Mouse (Mus musculus): Measurements from ENCODE around the gene Adam12. TPM values are rescaled to one million over a fixed set of nuclear protein-coding genes. Genes with fewer than 3 reads are reported as not detected.

Gene Adam12
- polyA plus RNA-seq, 1 experiment from 2014 or later: 1.0 TPM

DNA sequence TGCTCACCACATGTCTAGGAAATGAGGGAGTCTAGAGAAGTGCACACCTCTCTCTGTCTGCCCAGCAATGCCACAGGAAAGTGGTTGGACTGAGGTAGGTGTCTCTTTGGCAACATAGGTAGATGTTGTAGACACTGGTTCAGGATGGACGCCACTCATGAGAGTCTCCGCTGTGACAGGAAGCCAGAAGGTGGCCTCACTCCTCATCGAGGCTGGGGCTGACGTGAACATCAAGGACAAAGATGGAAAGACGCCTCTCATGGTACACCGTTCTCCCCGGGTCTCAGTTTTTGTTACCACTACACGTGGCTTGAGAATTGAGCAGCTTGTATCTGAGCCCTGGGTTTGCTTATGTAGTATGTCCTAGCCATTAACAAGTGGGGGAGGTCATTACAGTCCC, 352.2 kb downstream of the Adam12 start:
- no peak overlapping the region for H3K9ac ChIP-seq (ENCODE audit: low read depth, low read length)
- no peaks in the 10 kb centered on the region; the same call in 1 of the 2 replicates for H3K36me3 ChIP-seq (ENCODE audit: control insufficient read depth, insufficient read depth)
- H3K9me3 ChIP-seq (ENCODE audit: control insufficient read depth): no peaks in the 10 kb centered on the region
- H3K27ac ChIP-seq (ENCODE audit: low read depth, low read length): no peak overlapping the region
- WGBS: 93% methylated on average over 8 of the region's 8 CpGs
- no peak overlapping the region for H3K4me2 ChIP-seq (replicated peaks; ENCODE audit: low read depth)
- H3K4me3 ChIP-seq (ENCODE audit: low read depth, low read length): no peak overlapping the region
- H3K27me3 ChIP-seq (replicated peaks; ENCODE audit: control insufficient read depth, insufficient read depth, low read length): no peaks in the 10 kb centered on the region
- H3K4me1 ChIP-seq (replicated peaks; ENCODE audit: control insufficient read depth, insufficient read depth, low read length): no peaks in the 10 kb centered on the region
- no peak for ATAC-seq
- TF ChIP-seq CTCF (IDR thresholded peaks at IDR 0.05; ENCODE audit: low read depth): no peak

DNA sequence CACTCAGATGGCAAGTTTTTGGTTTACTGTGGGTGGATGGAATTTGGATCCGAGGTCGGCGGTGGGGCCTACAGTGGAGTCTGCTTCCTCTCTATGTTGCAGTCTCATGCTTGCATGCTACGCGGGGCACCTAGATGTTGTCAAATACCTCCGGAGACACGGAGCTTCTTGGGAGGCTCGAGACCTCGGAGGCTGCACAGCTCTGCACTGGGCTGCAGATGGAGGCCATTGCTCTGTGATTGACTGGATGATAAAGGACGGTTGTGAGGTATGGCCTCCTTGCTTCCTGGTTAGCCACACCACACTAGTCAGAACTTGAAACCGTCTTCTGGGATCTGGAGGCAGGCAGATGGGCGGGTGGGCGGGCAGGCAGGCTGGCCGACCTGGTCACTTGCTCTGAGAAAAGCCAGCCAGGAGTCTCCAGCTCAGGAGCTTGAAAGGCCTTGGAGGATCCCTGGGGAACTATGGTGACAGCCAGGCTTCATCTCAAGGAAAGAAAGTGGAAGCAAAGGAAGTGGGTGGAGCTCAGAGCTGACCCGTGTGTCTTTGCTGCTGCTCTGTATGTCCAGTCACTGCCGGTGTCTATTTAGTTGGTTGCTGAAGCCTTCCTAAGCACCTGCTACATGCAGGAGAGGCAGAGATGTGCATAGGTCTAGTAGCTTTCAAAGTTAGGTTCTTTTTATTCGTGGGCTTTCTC, 355.2 kb downstream of the Adam12 start:
- Histone ChIP-seq H3K9ac (ENCODE audit: low read depth, low read length) (no peak overlapping the region), H3K9me3 (ENCODE audit: control insufficient read depth) (no peaks in the 10 kb centered on the region), H3K36me3 (ENCODE audit: control insufficient read depth, insufficient read depth) (no peaks in the 10 kb centered on the region; the same call in 1 of the 2 replicates), H3K27ac (ENCODE audit: low read depth, low read length) (no peak overlapping the region), H3K4me3 (ENCODE audit: low read depth, low read length) (no peak overlapping the region), H3K4me2 (replicated peaks; ENCODE audit: low read depth) (no peak overlapping the region), H3K4me1 (replicated peaks; ENCODE audit: control insufficient read depth, insufficient read depth, low read length) (no peaks in the 10 kb centered on the region), H3K27me3 (replicated peaks; ENCODE audit: control insufficient read depth, insufficient read depth, low read length) (no peaks in the 10 kb centered on the region)
- TF ChIP-seq CTCF (IDR thresholded peaks at IDR 0.05; ENCODE audit: low read depth): no peak
- WGBS: 76% methylated on average over 17 of the region's 17 CpGs
- ATAC-seq: no peak

DNA sequence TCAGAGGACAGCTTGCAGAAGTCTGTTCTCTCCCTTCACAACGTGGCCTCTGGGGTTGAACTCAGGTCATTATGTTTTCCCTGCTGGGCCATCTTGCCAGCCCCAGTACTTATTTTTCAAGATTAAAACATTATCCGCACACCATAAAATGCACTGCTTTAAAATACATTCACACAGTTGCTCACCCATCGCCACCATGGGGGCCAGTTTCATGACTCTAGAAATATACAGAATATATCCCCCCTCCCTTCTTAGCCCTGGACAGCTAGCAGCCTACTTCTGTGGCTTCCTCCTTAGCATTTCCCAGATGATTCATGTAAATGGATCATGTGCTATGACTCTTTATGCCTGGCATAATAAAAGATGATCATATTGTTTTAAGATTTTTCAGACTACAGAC, 355.8 kb downstream of the Adam12 start:
- Histone ChIP-seq H3K27ac (ENCODE audit: low read depth, low read length) (no peak overlapping the region), H3K9ac (ENCODE audit: low read depth, low read length) (no peak overlapping the region), H3K4me1 (replicated peaks; ENCODE audit: control insufficient read depth, insufficient read depth, low read length) (no peaks in the 10 kb centered on the region), H3K9me3 (ENCODE audit: control insufficient read depth) (no peaks in the 10 kb centered on the region), H3K4me3 (ENCODE audit: low read depth, low read length) (no peak overlapping the region), H3K27me3 (replicated peaks; ENCODE audit: control insufficient read depth, insufficient read depth, low read length) (no peaks in the 10 kb centered on the region), H3K4me2 (replicated peaks; ENCODE audit: low read depth) (no peak overlapping the region), H3K36me3 (ENCODE audit: control insufficient read depth, insufficient read depth) (no peaks in the 10 kb centered on the region)
- ATAC-seq: no peak
- TF ChIP-seq CTCF (IDR thresholded peaks at IDR 0.05; ENCODE audit: low read depth): no peak
- 77% methylated on average over 3 of the region's 3 CpGs for WGBS

DNA sequence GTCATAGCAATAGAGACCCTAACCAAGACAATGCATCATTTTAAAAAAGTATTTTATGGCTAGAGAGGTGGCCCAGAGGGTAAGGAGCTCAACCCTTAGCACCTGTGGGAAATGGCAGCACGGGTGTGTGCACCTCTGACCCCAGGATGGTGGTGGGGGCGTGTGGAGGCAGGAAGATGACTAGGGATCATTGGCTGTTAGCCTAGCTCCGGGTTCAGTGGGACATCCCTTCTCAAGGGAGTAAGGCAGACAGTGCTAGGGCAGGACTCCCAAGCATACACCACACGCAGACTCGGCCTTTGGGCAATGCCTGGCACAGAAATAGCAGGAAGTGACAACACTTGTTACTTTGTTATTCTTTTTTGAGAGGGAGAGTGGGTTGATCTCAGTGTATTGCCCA, 359.2 kb downstream of the Adam12 start:
- no peaks in the 10 kb centered on the region for H3K27me3 ChIP-seq (replicated peaks; ENCODE audit: control insufficient read depth, insufficient read depth, low read length)

DNA sequence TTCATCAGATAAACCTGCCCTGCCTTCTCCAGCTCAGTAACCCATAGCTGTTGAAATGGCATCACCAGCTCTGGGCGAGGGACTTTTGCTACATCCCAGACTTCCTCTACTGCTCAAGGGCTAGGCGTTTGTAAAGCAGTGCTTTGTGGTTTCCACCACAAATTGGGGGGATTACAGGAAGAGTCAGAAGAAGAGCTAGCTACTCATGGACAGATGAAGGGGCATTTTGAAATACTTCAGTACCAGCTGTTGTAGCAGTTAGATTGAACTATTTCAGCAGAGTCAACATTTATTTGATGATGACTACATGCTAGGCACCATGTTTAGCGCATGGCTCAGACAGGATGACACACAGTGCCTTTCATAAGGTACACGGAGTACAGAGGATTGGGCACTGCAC, 361.7 kb downstream of the Adam12 start:
- no peaks in the 10 kb centered on the region for H3K4me1 ChIP-seq (replicated peaks; ENCODE audit: control insufficient read depth, insufficient read depth, low read length)
- no peaks in the 10 kb centered on the region for H3K9me3 ChIP-seq (ENCODE audit: control insufficient read depth)
- H3K27ac ChIP-seq (ENCODE audit: low read depth, low read length): no peak overlapping the region
- no peak for TF ChIP-seq CTCF (IDR thresholded peaks at IDR 0.05; ENCODE audit: low read depth)
- H3K27me3 ChIP-seq (replicated peaks; ENCODE audit: control insufficient read depth, insufficient read depth, low read length): no peaks in the 10 kb centered on the region
- H3K4me3 ChIP-seq (ENCODE audit: low read depth, low read length): no peak overlapping the region
- ATAC-seq: no peak
- H3K36me3 ChIP-seq (ENCODE audit: control insufficient read depth, insufficient read depth): no peaks in the 10 kb centered on the region
- no peak overlapping the region for H3K9ac ChIP-seq (ENCODE audit: low read depth, low read length)
- 89% methylated on average over 4 of the region's 4 CpGs for WGBS
- H3K4me2 ChIP-seq (replicated peaks; ENCODE audit: low read depth): no peak overlapping the region

More for the DNA sequence above, 359.2 kb downstream of the Adam12 start:
- no peak overlapping the region for H3K27ac ChIP-seq (ENCODE audit: low read depth, low read length)
- H3K4me2 ChIP-seq (replicated peaks; ENCODE audit: low read depth): no peak overlapping the region
- H3K9ac ChIP-seq (ENCODE audit: low read depth, low read length): no peak overlapping the region
- TF ChIP-seq CTCF (IDR thresholded peaks at IDR 0.05; ENCODE audit: low read depth): no peak
- 80% methylated on average over 5 of the region's 5 CpGs for WGBS
- no peaks in the 10 kb centered on the region for H3K4me1 ChIP-seq (replicated peaks; ENCODE audit: control insufficient read depth, insufficient read depth, low read length)
- no peaks in the 10 kb centered on the region for H3K36me3 ChIP-seq (ENCODE audit: control insufficient read depth, insufficient read depth)
- H3K4me3 ChIP-seq (ENCODE audit: low read depth, low read length): no peak overlapping the region
- no peaks in the 10 kb centered on the region for H3K9me3 ChIP-seq (ENCODE audit: control insufficient read depth)
- ATAC-seq: no peak

DNA sequence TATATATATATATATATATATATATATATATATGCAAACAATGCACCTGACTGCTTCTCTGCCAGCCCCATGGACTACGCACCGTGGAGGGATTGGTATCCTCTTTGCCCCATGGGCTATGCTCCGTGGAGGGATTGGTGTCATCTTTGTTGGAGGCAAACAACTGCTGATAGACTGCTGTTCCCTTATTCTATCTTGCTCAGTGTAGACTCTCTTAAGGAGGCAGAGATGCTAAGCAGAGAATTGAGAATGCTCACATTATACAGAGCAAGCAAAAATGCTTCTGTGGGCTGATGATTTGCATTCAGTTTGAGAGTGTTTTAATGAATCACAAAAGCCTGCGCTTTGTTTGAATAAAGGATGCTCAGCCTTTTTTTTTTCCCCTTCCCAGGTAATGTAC, 368.3 kb downstream of the Adam12 start:
- Histone ChIP-seq H3K4me2 (replicated peaks; ENCODE audit: low read depth) (no peak overlapping the region), H3K27me3 (replicated peaks; ENCODE audit: control insufficient read depth, insufficient read depth, low read length) (no peaks in the 10 kb centered on the region), H3K36me3 (ENCODE audit: control insufficient read depth, insufficient read depth) (no peaks in the 10 kb centered on the region), H3K4me1 (replicated peaks; ENCODE audit: control insufficient read depth, insufficient read depth, low read length) (no peaks in the 10 kb centered on the region), H3K9me3 (ENCODE audit: control insufficient read depth) (no peaks in the 10 kb centered on the region), H3K4me3 (ENCODE audit: low read depth, low read length) (no peak overlapping the region), H3K9ac (ENCODE audit: low read depth, low read length) (no peak overlapping the region), H3K27ac (ENCODE audit: low read depth, low read length) (no peak overlapping the region)
- no peak for TF ChIP-seq CTCF (IDR thresholded peaks at IDR 0.05; ENCODE audit: low read depth)
- no peak for ATAC-seq
- WGBS: 82% methylated on average over 4 of the region's 4 CpGs
